Mouse (Mus musculus) ES-Bruce4 (cell line): ENCODE measurements around the gene Malsu1. TPM values are rescaled to one million over a fixed set of nuclear protein-coding genes. Genes with fewer than 3 reads are reported as not detected.

ENCODE experiments used
- H3K27ac ChIP-seq: 2 replicates; pipeline ENCODE4 v1.5.1; 2012; ENCODE audit warnings: low read length, inconsistent platforms; ENCODE audit not compliant: insufficient read depth
- H3K27me3 ChIP-seq: 2 replicates; pipeline ENCODE4 v1.6.1; 2012; ENCODE audit warnings: mild to moderate bottlenecking, low read length, inconsistent platforms; ENCODE audit not compliant: control insufficient read depth, poor library complexity, insufficient read depth, severe bottlenecking
- H3K36me3 ChIP-seq: 2 replicates; pipeline ENCODE4 v1.6.1; 2012; ENCODE audit warnings: inconsistent platforms, mild to moderate bottlenecking, low read length, moderate library complexity; ENCODE audit not compliant: control insufficient read depth, poor library complexity, insufficient read depth, severe bottlenecking
- H3K4me1 ChIP-seq: one replicate; pipeline ENCODE4 v1.8.1; 2011; ENCODE audit warnings: low read length; ENCODE audit not compliant: control insufficient read depth, insufficient read depth
- H3K4me3 ChIP-seq: 2 replicates; pipeline ENCODE4 v1.5.1; 2011; ENCODE audit warnings: low read depth, mild to moderate bottlenecking, low read length
- H3K9ac ChIP-seq: 2 replicates; pipeline ENCODE4 v1.6.1; 2012; ENCODE audit warnings: low read depth, mild to moderate bottlenecking, inconsistent platforms; ENCODE audit not compliant: poor library complexity, severe bottlenecking
- H3K9me3 ChIP-seq: replicated peaks from 2 replicates; pipeline ENCODE4 v1.6.1; 2012; ENCODE audit warnings: mild to moderate bottlenecking, low read length, inconsistent platforms; ENCODE audit not compliant: control insufficient read depth, poor library complexity, insufficient read depth, severe bottlenecking
- CTCF ChIP-seq: IDR thresholded peaks from one replicate; pipeline ENCODE4 v1.8.1; 2011; ENCODE audit warnings: low read depth, low read length
- EP300 ChIP-seq: IDR thresholded peaks from 2 replicates; pipeline ENCODE4 v1.6.1; 2011; ENCODE audit warnings: low read depth, low read length; ENCODE audit not compliant: insufficient read depth
- POLR2A ChIP-seq: IDR thresholded peaks from one replicate; pipeline ENCODE4 v1.8.1; 2011; ENCODE audit warnings: low read length; ENCODE audit not compliant: insufficient read depth
- polyA plus RNA-seq: library from polyadenylated mRNA; stranded (reverse); fragments of >200 nt; gene quantifications from 2 replicates; pipeline ENCODE4 v1.2.4, GENCODE M21; 2011; ENCODE audit warnings: low read depth; ENCODE audit not compliant: missing spikeins, insufficient read depth, insufficient read length

Malsu1 gene
- polyA plus RNA-seq, 1 experiment = 37.2 TPM

- H3K4me3 ChIP-seq = no peak overlapping the region
- peaks cover 1% of the 10 kb centered on the region for H3K4me1 ChIP-seq
- no peak overlapping the region for H3K27ac ChIP-seq
- peaks cover 14% of the 10 kb centered on the region for H3K36me3 ChIP-seq
- no peaks in the 10 kb centered on the region for H3K27me3 ChIP-seq
- no peak for TF ChIP-seq CTCF
- no peak for TF ChIP-seq POLR2A
- no peak for TF ChIP-seq EP300
- H3K9ac ChIP-seq = no peak overlapping the region
- no peaks in the 10 kb centered on the region for H3K9me3 ChIP-seq
These were observed 21.4 kb downstream of the Malsu1 start for GRCm38 (mm10) chr6:49094968-49095367.

GRCm38 (mm10) chr6:49096421-49096820 is 22.8 kb downstream of the Malsu1 start:
- Histone ChIP-seq H3K27me3 (no peaks in the 10 kb centered on the region), H3K36me3 (peaks cover 2% of the 10 kb centered on the region; the same call in 1 of the 2 replicates), H3K9me3 (no peaks in the 10 kb centered on the region), H3K27ac (no peak overlapping the region), H3K9ac (no peak overlapping the region), H3K4me3 (no peak overlapping the region), H3K4me1 (peaks cover 1% of the 10 kb centered on the region)
- TF ChIP-seq CTCF = no peak
- TF ChIP-seq EP300 = no peak
- TF ChIP-seq POLR2A = no peak

- TF ChIP-seq EP300 (no peak), POLR2A (no peak), CTCF (no peak)
- no peak overlapping the region for H3K4me3 ChIP-seq
- peaks cover 2% of the 10 kb centered on the region; the same call in 1 of the 2 replicates for H3K36me3 ChIP-seq
- no peak overlapping the region for H3K9ac ChIP-seq
- no peaks in the 10 kb centered on the region for H3K27me3 ChIP-seq
- H3K4me1 ChIP-seq = peaks cover 1% of the 10 kb centered on the region
- no peaks in the 10 kb centered on the region for H3K9me3 ChIP-seq
- no peak overlapping the region for H3K27ac ChIP-seq
These were observed 23.4 kb downstream of the Malsu1 start for GRCm38 (mm10) chr6:49096933-49097461.

- Histone ChIP-seq H3K36me3 (peaks cover 2% of the 10 kb centered on the region; the same call in 1 of the 2 replicates), H3K9ac (no peak overlapping the region), H3K4me3 (no peak overlapping the region), H3K4me1 (peaks cover 1% of the 10 kb centered on the region), H3K27ac (no peak overlapping the region), H3K9me3 (no peaks in the 10 kb centered on the region), H3K27me3 (no peaks in the 10 kb centered on the region)
- TF ChIP-seq EP300 = no peak
- TF ChIP-seq CTCF = no peak
- TF ChIP-seq POLR2A = no peak
These were observed 24.1 kb downstream of the Malsu1 start for GRCm38 (mm10) chr6:49097596-49098110.

GRCm38 (mm10) chr6:49099086-49099485 is 25.5 kb downstream of the Malsu1 start:
- H3K36me3 ChIP-seq = no peaks in the 10 kb centered on the region

GRCm38 (mm10) chr6:49106746-49107500 is 33.3 kb downstream of the Malsu1 start:
- Histone ChIP-seq H3K36me3 (no peaks in the 10 kb centered on the region), H3K4me1 (no peaks in the 10 kb centered on the region), H3K4me3 (no peak overlapping the region), H3K27me3 (no peaks in the 10 kb centered on the region), H3K9ac (no peak overlapping the region), H3K9me3 (no peaks in the 10 kb centered on the region), H3K27ac (no peak overlapping the region)
- TF ChIP-seq POLR2A (no peak), EP300 (no peak), CTCF (no peak)

More at GRCm38 (mm10) chr6:49099086-49099485, 25.5 kb downstream of the Malsu1 start:
- Histone ChIP-seq H3K4me3 (no peak overlapping the region), H3K9ac (no peak overlapping the region), H3K27me3 (no peaks in the 10 kb centered on the region), H3K4me1 (peaks cover 1% of the 10 kb centered on the region), H3K27ac (peak overlapping the region; percentile 84), H3K9me3 (no peaks in the 10 kb centered on the region)
- TF ChIP-seq CTCF = no peak
- TF ChIP-seq EP300 = peak; percentile 88
- TF ChIP-seq POLR2A = no peak
